Mouse (Mus musculus) lung, postnatal 0 days (tissue): ENCODE data around the gene Prdm16. TPM values are rescaled to one million over a fixed set of nuclear protein-coding genes. Genes with fewer than 3 reads are reported as not detected.
A peak's percentile ranks its signal among the peaks of the same experiment; 100 is the strongest.

Experiments
- ATAC-seq: fragments of 200-750 bp; cut with Nextera tagmentation; 2 replicates; pipeline ENCODE4 v1.8.0; 2017; ENCODE audit warnings: moderate library complexity
- DNase-seq: peaks from one replicate; pipeline ENCODE4 v3.0.0-alpha.2; 2016; ENCODE audit warnings: low spot score
- H3K27ac ChIP-seq: fragments of 300-500 bp; sonication (generic); 2 replicates; pipeline ENCODE4 v1.5.1; 2014; ENCODE audit warnings: antibody characterized with exemption, mild to moderate bottlenecking, low read length, mixed read lengths
- H3K27me3 ChIP-seq: fragments of 300-500 bp; sonication (generic); replicated peaks from 2 replicates; pipeline ENCODE4 v1.6.1; 2014; ENCODE audit warnings: low read length, mixed read lengths; ENCODE audit not compliant: insufficient read depth
- H3K36me3 ChIP-seq: fragments of 300-500 bp; sonication (generic); 2 replicates; pipeline ENCODE4 v1.6.1; 2014; ENCODE audit warnings: low read length, mixed read lengths; ENCODE audit not compliant: insufficient read depth
- H3K4me1 ChIP-seq: fragments of 300-500 bp; sonication (generic); 2 replicates; pipeline ENCODE4 v1.6.1; 2014; ENCODE audit warnings: antibody characterized with exemption, low read depth, low read length, mixed read lengths; ENCODE audit not compliant: insufficient read depth
- H3K4me2 ChIP-seq: fragments of 300-500 bp; sonication (generic); replicated peaks from 2 replicates; pipeline ENCODE4 v1.6.1; 2014; ENCODE audit warnings: low read depth, mild to moderate bottlenecking, low read length, moderate library complexity, mixed read lengths
- H3K4me3 ChIP-seq: fragments of 300-500 bp; sonication (generic); 2 replicates; pipeline ENCODE4 v1.5.1; 2014; ENCODE audit warnings: low read depth, low read length
- H3K9ac ChIP-seq: fragments of 300-500 bp; sonication (generic); replicated peaks from 2 replicates; pipeline ENCODE4 v1.6.1; 2014; ENCODE audit warnings: low read depth, mild to moderate bottlenecking
- H3K9me3 ChIP-seq: fragments of 300-500 bp; sonication (generic); 2 replicates; pipeline ENCODE4 v1.6.1; 2016; ENCODE audit warnings: low read length, mixed read lengths
- CTCF ChIP-seq: IDR thresholded peaks from 2 replicates; pipeline ENCODE4 v1.5.1; 2016; ENCODE audit warnings: antibody characterized with exemption, mild to moderate bottlenecking
- EP300 ChIP-seq: IDR thresholded peaks from 2 replicates; pipeline ENCODE4 v1.6.1; 2016; ENCODE audit warnings: antibody characterized with exemption, mild to moderate bottlenecking, control low read depth
- WGBS: fragments of 180-500 bp; shearing (Covaris S2); extraction: QIAGEN DNeasy Blood & Tissue Kit; methylation state at CpG from one replicate; pipeline ENCODE4 v1.1.7; 2014; 5-methylcytosine and 5-hydroxymethylcytosine counted together
- polyA plus RNA-seq: library from polyadenylated mRNA; unstranded; fragments of >200 nt; fragmentation: Nextera tagmentation; extraction: Ambion mirVana; gene quantifications from 2 replicates; pipeline ENCODE4 v1.2.1, GENCODE M21; 2015

Gene Prdm16
- polyA plus RNA-seq, 1 experiment from 2014 or later = 15.2 TPM

- no peak overlapping the region for H3K4me3 ChIP-seq
- 55% methylated on average over 7 of the region's 7 CpGs for WGBS
- H3K27ac ChIP-seq = no peak overlapping the region
Measured at GRCm38 (mm10) chr4:154394123-154394722, 242.4 kb downstream of the Prdm16 start.

GRCm38 (mm10) chr4:154393196-154394122 is 243.2 kb downstream of the Prdm16 start:
- Histone ChIP-seq H3K4me3 (no peak overlapping the region), H3K4me2 (no peak overlapping the region), H3K27ac (no peak overlapping the region), H3K27me3 (no peaks in the 10 kb centered on the region), H3K4me1 (no peaks in the 10 kb centered on the region), H3K9ac (no peak overlapping the region), H3K36me3 (no peaks in the 10 kb centered on the region), H3K9me3 (no peaks in the 10 kb centered on the region)
- 20% methylated on average over 18 of the region's 18 CpGs for WGBS
- TF ChIP-seq EP300 (no peak), CTCF (peak; percentile 79)
- DNase-seq (peak; percentile 52), ATAC-seq (peak; percentile 38)

More at GRCm38 (mm10) chr4:154394123-154394722, 242.4 kb downstream of the Prdm16 start:
- no peaks in the 10 kb centered on the region for H3K4me1 ChIP-seq
- no peaks in the 10 kb centered on the region for H3K36me3 ChIP-seq
- TF ChIP-seq CTCF (no peak), EP300 (no peak)
- no peak overlapping the region for H3K9ac ChIP-seq
- H3K4me2 ChIP-seq = no peak overlapping the region
- H3K9me3 ChIP-seq = no peaks in the 10 kb centered on the region
- H3K27me3 ChIP-seq = no peaks in the 10 kb centered on the region
- DNase-seq (no peak), ATAC-seq (no peak)

- ATAC-seq = no peak
- Histone ChIP-seq H3K4me3 (no peak overlapping the region), H3K4me2 (no peak overlapping the region), H3K36me3 (no peaks in the 10 kb centered on the region), H3K27ac (no peak overlapping the region), H3K27me3 (no peaks in the 10 kb centered on the region), H3K9ac (no peak overlapping the region), H3K9me3 (no peaks in the 10 kb centered on the region), H3K4me1 (no peaks in the 10 kb centered on the region)
- WGBS = 33% methylated on average over 1 of the region's 1 CpGs
- no peak for DNase-seq
- no peak for TF ChIP-seq EP300
- peak; percentile 59 for TF ChIP-seq CTCF
Measured at GRCm38 (mm10) chr4:154392641-154393040, 244.0 kb downstream of the Prdm16 start.

- DNase-seq = peak; percentile 47
- H3K4me3 ChIP-seq = no peak overlapping the region
- H3K27me3 ChIP-seq = no peaks in the 10 kb centered on the region
- no peak overlapping the region for H3K27ac ChIP-seq
- WGBS = 29% methylated on average over 20 of the region's 20 CpGs
- ATAC-seq = peak; percentile 57
- TF ChIP-seq EP300 (0 out of 2 replicates have a peak, but pooled peaks have one; percentile 20), CTCF (peak; percentile 24; the same call in 1 of the 2 replicates)
- H3K9me3 ChIP-seq = no peaks in the 10 kb centered on the region
- no peaks in the 10 kb centered on the region for H3K36me3 ChIP-seq
- no peak overlapping the region for H3K9ac ChIP-seq
- H3K4me1 ChIP-seq = no peaks in the 10 kb centered on the region
- no peak overlapping the region for H3K4me2 ChIP-seq
Measured at GRCm38 (mm10) chr4:154390333-154391080, 246.2 kb downstream of the Prdm16 start.

- DNase-seq = no peak
Measured at GRCm38 (mm10) chr4:154389641-154390040, 247.0 kb downstream of the Prdm16 start.

GRCm38 (mm10) chr4:154386810-154387209 is 249.9 kb downstream of the Prdm16 start:
- Histone ChIP-seq H3K9me3 (no peaks in the 10 kb centered on the region), H3K27ac (no peak overlapping the region), H3K4me3 (no peak overlapping the region), H3K4me2 (no peak overlapping the region), H3K36me3 (no peaks in the 10 kb centered on the region), H3K9ac (no peak overlapping the region), H3K4me1 (no peaks in the 10 kb centered on the region), H3K27me3 (no peaks in the 10 kb centered on the region)
- ATAC-seq (no peak), DNase-seq (no peak)
- WGBS = 33% methylated on average over 8 of the region's 8 CpGs
- TF ChIP-seq CTCF (no peak), EP300 (no peak)

More at GRCm38 (mm10) chr4:154389641-154390040, 247.0 kb downstream of the Prdm16 start:
- WGBS = 93% methylated on average over 2 of the region's 2 CpGs
- Histone ChIP-seq H3K9ac (no peak overlapping the region), H3K4me3 (no peak overlapping the region), H3K27me3 (no peaks in the 10 kb centered on the region), H3K4me2 (no peak overlapping the region), H3K9me3 (no peaks in the 10 kb centered on the region), H3K36me3 (no peaks in the 10 kb centered on the region), H3K27ac (no peak overlapping the region), H3K4me1 (no peaks in the 10 kb centered on the region)
- no peak for ATAC-seq
- no peak for TF ChIP-seq EP300
- no peak for TF ChIP-seq CTCF
